Mouse (Mus musculus) erythroblast, embryonic 14.5 days (primary cell): ENCODE results near the gene Cdk11b. TPM values are rescaled to one million over a fixed set of nuclear protein-coding genes. Genes with fewer than 3 reads are reported as not detected.

Experiments used
- H3K27me3 ChIP-seq: 2 replicates; pipeline ENCODE4 v1.6.1; 2012; ENCODE audit warnings: inconsistent platforms; ENCODE audit not compliant: control insufficient read depth
- H3K36me3 ChIP-seq: 2 replicates; pipeline ENCODE4 v1.6.1; 2012; ENCODE audit warnings: mild to moderate bottlenecking, inconsistent platforms; ENCODE audit not compliant: control insufficient read depth
- H3K4me1 ChIP-seq: 2 replicates; pipeline ENCODE4 v1.6.1; 2012; ENCODE audit warnings: inconsistent platforms; ENCODE audit not compliant: control insufficient read depth
- H3K4me3 ChIP-seq: replicated peaks from 2 replicates; pipeline ENCODE3; 2012; ENCODE audit warnings: moderate library complexity, mild to moderate bottlenecking, inconsistent platforms
- H3K9me3 ChIP-seq: 2 replicates; pipeline ENCODE4 v1.6.1; 2012; ENCODE audit warnings: low read length, inconsistent platforms, mixed read lengths; ENCODE audit not compliant: control insufficient read depth
- GATA1 ChIP-seq: IDR thresholded peaks from 2 replicates; pipeline ENCODE4 v1.6.1; 2012; ENCODE audit warnings: low read length, inconsistent platforms, mixed read lengths
- polyA plus RNA-seq: library from polyadenylated mRNA; stranded (reverse); fragments of >175 nt; gene quantifications from 2 replicates; pipeline ENCODE4 v1.2.3, GENCODE M21; 2012

The Cdk11b gene
- polyA plus RNA-seq, 1 experiment: 6.4 TPM

GRCm38 (mm10) chr4:155696261-155697255 is 71.9 kb downstream of the Cdk11b start:
- no peaks in the 10 kb centered on the region for H3K36me3 ChIP-seq
- H3K4me1 ChIP-seq: peaks cover 9% of the 10 kb centered on the region
- no peak for TF ChIP-seq GATA1
- H3K27me3 ChIP-seq: peaks cover 50% of the 10 kb centered on the region
- peaks cover 6% of the 10 kb centered on the region; the same call in 1 of the 2 replicates for H3K9me3 ChIP-seq
- no peak overlapping the region for H3K4me3 ChIP-seq

Other genes with a start within 250 kb of the Cdk11b start
- gene Gabrd, start 226.7 kb upstream of the Cdk11b start, polyA plus RNA-seq: not detected in 2 replicates
- gene Cfap74, start 215.7 kb upstream of the Cdk11b start, polyA plus RNA-seq: not detected in 2 replicates
- not detected in 2 replicates for gene Tmem52, start 155.7 kb upstream of the Cdk11b start, polyA plus RNA-seq
- 2.4 and 2.9 TPM in 2 replicates for gene Gnb1, start 133.5 kb upstream of the Cdk11b start, polyA plus RNA-seq
- gene Nadk, start 62.5 kb upstream of the Cdk11b start, polyA plus RNA-seq: 1.0 and 1.9 TPM in 2 replicates
- 0.09 and 0.12 TPM in 2 replicates for gene Slc35e2, start 23.4 kb upstream of the Cdk11b start, polyA plus RNA-seq
- gene Gm10563, start 20.6 kb downstream of the Cdk11b start, polyA plus RNA-seq: not detected in 2 replicates
- gene Mmp23, start 28.5 kb downstream of the Cdk11b start, polyA plus RNA-seq: not detected in 2 replicates
- 0.69 and 0.71 TPM in 2 replicates for gene Mib2, start 44.3 kb downstream of the Cdk11b start, polyA plus RNA-seq
- 0.02 TPM in 1 of 2 replicates, not detected in the other for gene Fndc10, start 69.5 kb downstream of the Cdk11b start, polyA plus RNA-seq
- gene Ssu72, start 79.9 kb downstream of the Cdk11b start, polyA plus RNA-seq: 0.83 and 1.1 TPM in 2 replicates
- 0.01 and 0.06 TPM in 2 replicates for gene Tmem240, start 109.9 kb downstream of the Cdk11b start, polyA plus RNA-seq
- 1.0 and 1.1 TPM in 2 replicates for gene Atad3a, start 136.2 kb downstream of the Cdk11b start, polyA plus RNA-seq
- gene Vwa1, start 149.8 kb downstream of the Cdk11b start, polyA plus RNA-seq: 0.01 TPM in 1 of 2 replicates, not detected in the other
- not detected in 2 replicates for gene Tmem88b, start 161.0 kb downstream of the Cdk11b start, polyA plus RNA-seq
- 0.10 TPM in 1 of 2 replicates, not detected in the other for gene Ankrd65, start 165.6 kb downstream of the Cdk11b start, polyA plus RNA-seq
- gene Mrpl20, start 178.0 kb downstream of the Cdk11b start, polyA plus RNA-seq: 1.9 and 2.3 TPM in 2 replicates
- 4.7 and 4.8 TPM in 2 replicates for gene Ccnl2, start 187.6 kb downstream of the Cdk11b start, polyA plus RNA-seq
- 28.2 and 40.5 TPM in 2 replicates for gene Aurkaip1, start 206.4 kb downstream of the Cdk11b start, polyA plus RNA-seq
- gene Mxra8, start 214.8 kb downstream of the Cdk11b start, polyA plus RNA-seq: 0.11 TPM in 1 of 2 replicates, not detected in the other
- 8.1 and 8.2 TPM in 2 replicates for gene Dvl1, start 222.5 kb downstream of the Cdk11b start, polyA plus RNA-seq
- gene Tas1r3, start 238.5 kb downstream of the Cdk11b start, polyA plus RNA-seq: not detected in 2 replicates
- 0.17 and 0.55 TPM in 2 replicates for gene Cptp, start 244.6 kb downstream of the Cdk11b start, polyA plus RNA-seq
- 0.94 and 1.8 TPM in 2 replicates for gene Ints11, start 244.7 kb downstream of the Cdk11b start, polyA plus RNA-seq